8 mouse cellular contexts compared by ENCODE assay signal in genomic region chr12:91401049-91401352, GRCm38 (mm10). TPM values are rescaled to one million over a fixed set of nuclear protein-coding genes. Genes with fewer than 3 reads are reported as not detected.
DNase-seq lines count a peak whose midpoint lies in the region; ATAC-seq and TF ChIP-seq lines count a peak whose summit lies in the region.

No protein-coding gene starts in this region.

- H3K4me2 ChIP-seq in kidney, embryonic 16.5 days (replicated peaks; ENCODE audit: low read depth, low read length): peak overlapping the region; percentile 96
- H3K4me2 ChIP-seq in embryonic facial prominence, embryonic 13.5 days: peak overlapping the region; percentile 86
- peak overlapping the region; percentile 79 for H3K4me2 ChIP-seq in intestine, postnatal 0 days (replicated peaks; ENCODE audit: low read depth)
- peak overlapping the region; percentile 79 for H3K4me2 ChIP-seq in neural tube, embryonic 12.5 days (replicated peaks)

- no peaks in the 10 kb centered on the region for H3K9me3 ChIP-seq in kidney, embryonic 16.5 days (ENCODE audit: low read length)
- no peaks in the 10 kb centered on the region for H3K9me3 ChIP-seq in embryonic facial prominence, embryonic 13.5 days
- no peaks in the 10 kb centered on the region for H3K9me3 ChIP-seq in intestine, postnatal 0 days (ENCODE audit: control insufficient read depth)
- H3K9me3 ChIP-seq in neural tube, embryonic 12.5 days: no peaks in the 10 kb centered on the region

- H3K4me1 ChIP-seq in kidney, embryonic 16.5 days (ENCODE audit: insufficient read depth, low read length): peaks cover 7% of the 10 kb centered on the region; the same call in 1 of the 2 replicates
- H3K4me1 ChIP-seq in embryonic facial prominence, embryonic 13.5 days: peaks cover 3% of the 10 kb centered on the region; the same call in 1 of the 2 replicates
- H3K4me1 ChIP-seq in intestine, postnatal 0 days (replicated peaks; ENCODE audit: control insufficient read depth, insufficient read depth, low read length): peaks cover 3% of the 10 kb centered on the region; the same call in 1 of the 2 replicates
- H3K4me1 ChIP-seq in neural tube, embryonic 12.5 days: no peaks in the 10 kb centered on the region; the same call in 1 of the 2 replicates

- ATAC-seq in kidney, embryonic 16.5 days (ENCODE audit: low FRiP score, low TSS enrichment): no peak; the same call in 1 of the 2 replicates
- 0 out of 2 replicates have a peak, but pooled peaks have one; percentile 6 for ATAC-seq in embryonic facial prominence, embryonic 13.5 days (ENCODE audit: insufficient number of reproducible peaks, insufficient read depth, low FRiP score, low TSS enrichment, low read depth)
- ATAC-seq in intestine, postnatal 0 days: no peak
- no peak; the same call in 1 of the 2 replicates for ATAC-seq in neural tube, embryonic 12.5 days (ENCODE audit: low FRiP score, low read depth)

- intact Hi-C loops in left cerebral cortex, postnatal 4 days (cut with DNase I): loop anchor here (5.0 kb wide), 1 partner anchor 396 kb away; no protein-coding TSS in a partner anchor

- peak overlapping the region; percentile 49; the same call in 1 of the 2 replicates for H3K9ac ChIP-seq in kidney, embryonic 16.5 days (replicated peaks; ENCODE audit: low read length)
- H3K9ac ChIP-seq in embryonic facial prominence, embryonic 13.5 days: peak overlapping the region; percentile 68
- H3K9ac ChIP-seq in intestine, postnatal 0 days (ENCODE audit: low read depth, low read length): no peak overlapping the region
- H3K9ac ChIP-seq in neural tube, embryonic 12.5 days: peak overlapping the region; percentile 53; the same call in 1 of the 2 replicates

- H3K27me3 ChIP-seq in kidney, embryonic 16.5 days (ENCODE audit: insufficient read depth, low read length): peaks cover 24% of the 10 kb centered on the region
- peaks cover 31% of the 10 kb centered on the region for H3K27me3 ChIP-seq in embryonic facial prominence, embryonic 13.5 days
- H3K27me3 ChIP-seq in intestine, postnatal 0 days (replicated peaks; ENCODE audit: control insufficient read depth, insufficient read depth, low read length): peaks cover 3% of the 10 kb centered on the region; the same call in 1 of the 2 replicates
- peaks cover 35% of the 10 kb centered on the region for H3K27me3 ChIP-seq in neural tube, embryonic 12.5 days (replicated peaks)

- TF ChIP-seq CTCF in intestine, postnatal 0 days (IDR thresholded peaks at IDR 0.05; ENCODE audit: low read depth): no peak

- WGBS in kidney, embryonic 16.5 days: 6% methylated on average over 12 of the region's 12 CpGs
- 7% methylated on average over 12 of the region's 12 CpGs for WGBS in embryonic facial prominence, embryonic 13.5 days
- WGBS in intestine, postnatal 0 days: 5% methylated on average over 12 of the region's 12 CpGs
- WGBS in neural tube, embryonic 12.5 days: 6% methylated on average over 12 of the region's 12 CpGs

- no peak overlapping the region for H3K27ac ChIP-seq in kidney, embryonic 16.5 days (ENCODE audit: low read length)
- H3K27ac ChIP-seq in embryonic facial prominence, embryonic 13.5 days: no peak overlapping the region
- H3K27ac ChIP-seq in intestine, postnatal 0 days (ENCODE audit: low read depth, low read length): no peak overlapping the region
- H3K27ac ChIP-seq in neural tube, embryonic 12.5 days: no peak overlapping the region

- no peak for DNase-seq in kidney, adult 11 months
- no peak for DNase-seq in right cerebral cortex, adult 18-20 months
- DNase-seq in left cerebral cortex, postnatal 4 days: no peak
- DNase-seq in ovary, postnatal 36 days (ENCODE audit: low spot score): no peak

- H3K36me3 ChIP-seq in kidney, embryonic 16.5 days (ENCODE audit: insufficient read depth, low read length): no peaks in the 10 kb centered on the region
- H3K36me3 ChIP-seq in embryonic facial prominence, embryonic 13.5 days: no peaks in the 10 kb centered on the region
- H3K36me3 ChIP-seq in intestine, postnatal 0 days (ENCODE audit: control insufficient read depth, insufficient read depth): no peaks in the 10 kb centered on the region
- no peaks in the 10 kb centered on the region for H3K36me3 ChIP-seq in neural tube, embryonic 12.5 days

- peak overlapping the region; percentile 56 for H3K4me3 ChIP-seq in kidney, embryonic 16.5 days (ENCODE audit: low read length)
- H3K4me3 ChIP-seq in embryonic facial prominence, embryonic 13.5 days: peak overlapping the region; percentile 52
- H3K4me3 ChIP-seq in intestine, postnatal 0 days (ENCODE audit: low read depth, low read length): peak overlapping the region; percentile 44
- H3K4me3 ChIP-seq in neural tube, embryonic 12.5 days: peak overlapping the region; percentile 38

RNA-seq across cellular contexts. Expression of gene Tshr, which starts 16.6 kb away (rescaled TPM):
- 0.81 and 1.0 TPM in 2 replicates for polyA plus RNA-seq in kidney, embryonic 16.5 days (2015; fragmentation: Nextera tagmentation; extraction: Ambion mirVana)
- polyA plus RNA-seq in embryonic facial prominence, embryonic 13.5 days (2015; fragmentation: Nextera tagmentation; extraction: Ambion mirVana): 0.59 and 0.73 TPM in 2 replicates
- polyA plus RNA-seq in intestine, postnatal 0 days (2015; fragmentation: Nextera tagmentation; extraction: Ambion mirVana): 0.04 and 0.08 TPM in 2 replicates
- polyA plus RNA-seq in neural tube, embryonic 12.5 days (2016; fragmentation: Nextera tagmentation; extraction: Ambion mirVana): 0.39 and 0.74 TPM in 2 replicates
- 1 to 10 TPM; 5.5 to 6.6 TPM for total RNA-seq in left cerebral cortex, postnatal 4 days (2021)

RNA-seq across cellular contexts. Expression of gene Cep128, which starts 16.8 kb away (rescaled TPM):
- 7.2 and 9.3 TPM in 2 replicates for polyA plus RNA-seq in kidney, embryonic 16.5 days (2015; fragmentation: Nextera tagmentation; extraction: Ambion mirVana)
- polyA plus RNA-seq in embryonic facial prominence, embryonic 13.5 days (2015; fragmentation: Nextera tagmentation; extraction: Ambion mirVana): 9.1 and 10.2 TPM in 2 replicates
- 2.0 and 3.7 TPM in 2 replicates for polyA plus RNA-seq in intestine, postnatal 0 days (2015; fragmentation: Nextera tagmentation; extraction: Ambion mirVana)
- 6.1 and 6.7 TPM in 2 replicates for polyA plus RNA-seq in neural tube, embryonic 12.5 days (2016; fragmentation: Nextera tagmentation; extraction: Ambion mirVana)
- total RNA-seq in left cerebral cortex, postnatal 4 days (2021): 1 to 10 TPM; 6.0 to 6.7 TPM
